Mouse (Mus musculus) limb, embryonic 14.5 days (tissue): Measurements from ENCODE around the gene Gm17728. TPM values are rescaled to one million over a fixed set of nuclear protein-coding genes. Genes with fewer than 3 reads are reported as not detected.
"Not testable (repeated sequence)": the region's sequence is repeated elsewhere in the genome, so short reads cannot be mapped to it uniquely, and the experiment has no call there.

Experiments
- ATAC-seq: fragments of 200-750 bp; cut with Nextera tagmentation; 2 replicates; pipeline ENCODE4 v1.8.0; 2017; ENCODE audit warnings: low read depth, moderate number of reproducible peaks, moderate TSS enrichment; ENCODE audit not compliant: low FRiP score
- DNase-seq: peaks from one replicate; pipeline ENCODE4 v3.0.0-alpha.2; 2015; ENCODE audit warnings: low spot score
- H3K27ac ChIP-seq: fragments of 300-500 bp; sonication (generic); replicated peaks from 2 replicates; pipeline ENCODE4 v1.5.1; 2014; ENCODE audit warnings: low read depth, mild to moderate bottlenecking, low read length, moderate library complexity, mixed read lengths
- H3K27me3 ChIP-seq: fragments of 300-500 bp; sonication (generic); 2 replicates; pipeline ENCODE4 v1.6.1; 2014; ENCODE audit warnings: low read length, mixed read lengths; ENCODE audit not compliant: control insufficient read depth, insufficient read depth
- H3K36me3 ChIP-seq: fragments of 300-500 bp; sonication (generic); 2 replicates; pipeline ENCODE4 v1.6.1; 2014; ENCODE audit warnings: mild to moderate bottlenecking, low read length, moderate library complexity, mixed read lengths; ENCODE audit not compliant: control insufficient read depth, insufficient read depth
- H3K4me1 ChIP-seq: fragments of 300-500 bp; sonication (generic); 2 replicates; pipeline ENCODE4 v1.6.1; 2014; ENCODE audit warnings: antibody characterized with exemption, low read length, mixed read lengths; ENCODE audit not compliant: control insufficient read depth, insufficient read depth
- H3K4me2 ChIP-seq: fragments of 300-500 bp; sonication (generic); replicated peaks from 2 replicates; pipeline ENCODE4 v1.6.1; 2014; ENCODE audit warnings: low read depth, mild to moderate bottlenecking, low read length, moderate library complexity; ENCODE audit not compliant: severe bottlenecking
- H3K4me3 ChIP-seq: fragments of 300-500 bp; sonication (generic); replicated peaks from 2 replicates; pipeline ENCODE4 v1.5.1; 2014; ENCODE audit warnings: low read length
- H3K9ac ChIP-seq: fragments of 300-500 bp; sonication (generic); 2 replicates; pipeline ENCODE4 v1.6.1; 2014; ENCODE audit warnings: mild to moderate bottlenecking, low read depth, low read length, moderate library complexity; ENCODE audit not compliant: severe bottlenecking
- H3K9me3 ChIP-seq: fragments of 300-500 bp; sonication (generic); 2 replicates; pipeline ENCODE4 v1.6.1; 2016; ENCODE audit warnings: low read length; ENCODE audit not compliant: control insufficient read depth
- POLR2A ChIP-seq: fragments of 200-500 bp; IDR thresholded peaks from 2 replicates; pipeline ENCODE4 v1.8.0; 2012; ENCODE audit warnings: inconsistent platforms, mild to moderate bottlenecking, moderate library complexity, borderline replicate concordance; ENCODE audit not compliant: insufficient read depth, insufficient read length; ENCODE audit errors: extremely low read depth
- WGBS: fragments of 180-500 bp; shearing (Covaris S2); extraction: QIAGEN DNeasy Blood & Tissue Kit; methylation state at CpG from one replicate; pipeline ENCODE4 v1.1.7; 2014; 5-methylcytosine and 5-hydroxymethylcytosine counted together
- polyA plus RNA-seq, 2 experiments: library from polyadenylated mRNA; depleted of rRNA in 1 of 2; stranded (reverse) in 1 of 2; unstranded in 1 of 2; fragments of >200 nt; fragmentation: Nextera tagmentation in 1 of 2; extraction: Ambion mirVana in 1 of 2; gene quantifications; 2 replicates each; pipeline versions ENCODE4 v1.2.1 to v1.2.3; 2012 to 2014

Gene Gm17728
- polyA plus RNA-seq (2012; rRNA removed) (not detected in 2 replicates), polyA plus RNA-seq (2014; fragmentation: Nextera tagmentation; extraction: Ambion mirVana) (not detected in 2 replicates)

DNA sequence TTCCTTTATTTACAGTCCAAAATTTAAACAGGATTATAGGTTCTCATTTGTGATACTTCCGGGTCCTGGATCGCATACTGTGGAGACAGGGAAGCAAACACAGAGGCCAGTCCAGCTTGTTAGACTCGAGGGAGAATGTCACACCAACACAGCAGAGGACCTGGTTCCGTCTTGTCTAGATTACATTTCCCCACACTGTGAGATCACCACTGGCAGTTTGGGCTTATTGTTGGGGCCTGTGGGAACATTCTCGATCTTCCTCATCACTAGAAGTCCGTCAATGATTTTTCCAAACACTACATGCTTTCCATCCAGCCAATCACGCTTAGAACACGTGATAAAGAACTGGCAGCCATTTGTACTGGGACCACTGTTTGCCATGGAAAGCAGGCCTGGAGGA is at the start of gene Gm17728:
TSS of gene Gm17728 (plus strand) at position 301 of the 400 bp plus-strand sequence.
- H3K36me3 ChIP-seq, H3K27ac ChIP-seq, H3K4me2 ChIP-seq, H3K4me1 ChIP-seq, H3K9me3 ChIP-seq, H3K4me3 ChIP-seq, H3K27me3 ChIP-seq, DNase-seq, H3K9ac ChIP-seq, ATAC-seq: not testable (repeated sequence)
- WGBS = 90% methylated on average over 7 of the region's 8 CpGs

DNA sequence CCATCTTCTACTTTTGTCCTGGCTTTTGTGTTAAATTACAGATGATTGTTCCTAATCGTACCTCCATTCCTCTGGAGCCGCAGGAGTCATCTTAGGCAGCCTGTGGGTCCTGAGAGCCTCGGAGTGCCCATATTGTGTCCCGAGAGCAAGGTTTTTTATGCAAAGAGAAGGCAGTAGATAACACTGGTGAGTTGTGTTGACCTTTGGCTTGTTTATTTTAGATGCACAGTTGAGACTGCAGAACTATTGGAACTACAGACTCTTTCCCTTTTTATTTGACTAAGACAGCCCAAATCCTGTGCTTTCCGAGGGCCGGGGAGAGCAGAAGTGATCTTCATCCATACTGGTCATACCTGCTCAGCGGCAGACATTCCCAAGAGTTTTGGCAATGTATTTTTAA is 24.4 kb upstream of the Gm17728 start:
- Histone ChIP-seq H3K4me3 (no peak overlapping the region), H3K4me2 (no peak overlapping the region), H3K4me1 (no peaks in the 10 kb centered on the region), H3K9me3 (no peaks in the 10 kb centered on the region), H3K27me3 (no peaks in the 10 kb centered on the region), H3K36me3 (no peaks in the 10 kb centered on the region), H3K27ac (no peak overlapping the region), H3K9ac (no peak overlapping the region)
- ATAC-seq (no peak), DNase-seq (no peak)
- WGBS = 89% methylated on average over 7 of the region's 7 CpGs
- TF ChIP-seq POLR2A = no peak

DNA sequence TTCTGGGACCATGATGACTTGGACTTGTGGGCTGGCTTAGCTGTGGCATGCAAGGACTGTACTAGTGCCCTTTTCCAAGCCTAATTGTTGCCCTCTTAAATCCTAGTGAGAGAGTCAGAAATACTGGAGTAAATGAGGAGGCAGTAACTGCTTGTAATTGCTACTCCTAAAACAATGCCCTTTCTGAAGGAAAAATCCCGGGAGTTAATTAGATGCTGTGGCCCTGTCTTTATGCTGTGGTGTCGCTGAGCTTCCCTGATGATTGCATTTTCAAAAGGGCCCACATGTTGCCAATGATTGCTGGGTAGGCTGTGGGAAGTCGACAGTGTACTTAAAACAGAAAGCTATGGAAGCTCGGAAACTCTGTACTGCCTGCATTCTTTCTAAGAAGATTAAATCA is 23.3 kb upstream of the Gm17728 start:
- H3K4me2 ChIP-seq = no peak overlapping the region
- H3K9ac ChIP-seq = no peak overlapping the region
- ATAC-seq (no peak), DNase-seq (no peak)
- H3K9me3 ChIP-seq = no peaks in the 10 kb centered on the region
- H3K36me3 ChIP-seq = no peaks in the 10 kb centered on the region
- H3K4me1 ChIP-seq = no peaks in the 10 kb centered on the region
- no peak for TF ChIP-seq POLR2A
- H3K27me3 ChIP-seq = no peaks in the 10 kb centered on the region
- H3K4me3 ChIP-seq = no peak overlapping the region
- WGBS = 25% methylated on average over 4 of the region's 4 CpGs
- no peak overlapping the region for H3K27ac ChIP-seq

DNA sequence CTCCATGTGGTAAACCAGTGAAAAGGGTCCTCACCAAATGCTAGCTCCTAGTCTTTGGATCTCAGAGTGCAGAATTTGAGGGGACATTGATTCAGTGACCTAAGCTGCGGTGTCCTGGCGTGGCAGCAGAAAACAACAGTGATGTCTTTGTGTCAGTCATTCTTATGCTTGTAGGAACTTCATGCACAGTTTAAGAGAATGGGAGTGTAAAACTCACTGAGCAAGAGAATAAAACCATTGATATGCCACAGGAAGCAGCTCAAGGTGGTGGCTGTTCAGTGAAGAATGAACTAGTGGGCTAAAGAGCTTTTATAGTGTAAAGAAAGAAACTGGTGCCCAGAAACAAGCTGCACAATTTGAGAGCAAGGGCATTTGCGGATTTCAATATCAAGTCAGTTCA is 17.9 kb upstream of the Gm17728 start:
- ATAC-seq (no peak), DNase-seq (no peak)
- no peak overlapping the region for H3K4me3 ChIP-seq
- no peaks in the 10 kb centered on the region for H3K9me3 ChIP-seq
- H3K27me3 ChIP-seq = no peaks in the 10 kb centered on the region
- H3K4me2 ChIP-seq = no peak overlapping the region
- 89% methylated on average over 3 of the region's 3 CpGs for WGBS
- no peak for TF ChIP-seq POLR2A
- no peak overlapping the region for H3K9ac ChIP-seq
- H3K27ac ChIP-seq = no peak overlapping the region
- no peaks in the 10 kb centered on the region for H3K4me1 ChIP-seq
- no peaks in the 10 kb centered on the region for H3K36me3 ChIP-seq

DNA sequence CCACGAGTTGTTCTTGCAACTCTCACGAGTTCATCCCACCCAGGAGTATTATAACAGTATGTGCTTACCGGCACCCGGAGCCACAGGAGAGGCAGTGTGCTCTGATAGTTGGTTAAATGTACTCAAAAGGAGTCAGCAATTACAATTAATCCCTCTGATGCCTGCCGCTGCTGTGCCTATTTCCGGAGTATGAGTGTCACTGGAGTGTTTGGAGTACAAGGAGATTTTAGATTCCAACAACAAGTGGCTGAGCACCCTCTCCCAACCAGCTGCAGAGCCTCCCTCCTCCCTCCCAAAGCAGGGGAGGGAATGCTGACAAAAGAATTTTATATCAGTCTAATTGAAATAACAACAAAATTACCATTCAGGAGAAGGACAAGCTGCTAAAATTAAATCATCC is 14.2 kb upstream of the Gm17728 start:
- 60% methylated on average over 6 of the region's 6 CpGs for WGBS
- no peak for DNase-seq
- TF ChIP-seq POLR2A = no peak

DNA sequence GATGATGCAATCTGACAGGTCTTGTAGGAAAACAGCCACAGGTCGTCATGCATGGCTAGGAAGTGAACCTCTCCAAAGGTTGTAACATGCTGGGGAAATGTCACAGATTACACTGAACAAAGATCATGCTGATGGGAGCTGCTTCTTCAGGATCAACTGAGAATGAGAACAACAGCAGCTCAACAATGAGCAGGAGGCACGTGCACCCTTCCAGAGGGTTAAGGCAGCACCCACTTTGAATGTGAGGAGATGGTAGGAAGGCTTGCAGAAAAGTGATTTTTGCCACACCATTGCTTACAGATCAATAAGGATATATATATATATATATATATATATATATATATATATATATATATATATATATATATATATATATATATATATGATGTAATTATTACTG is 2.8 kb upstream of the Gm17728 start:
- DNase-seq (no peak), ATAC-seq (no peak)
- H3K36me3 ChIP-seq = no peaks in the 10 kb centered on the region
- no peaks in the 10 kb centered on the region for H3K27me3 ChIP-seq
- no peak overlapping the region for H3K4me2 ChIP-seq
- no peak overlapping the region for H3K9ac ChIP-seq
- no peak for TF ChIP-seq POLR2A
- H3K4me3 ChIP-seq = no peak overlapping the region
- 79% methylated on average over 2 of the region's 2 CpGs for WGBS
- H3K4me1 ChIP-seq = no peaks in the 10 kb centered on the region
- H3K9me3 ChIP-seq = no peaks in the 10 kb centered on the region
- H3K27ac ChIP-seq = no peak overlapping the region

More for the DNA sequence above, 14.2 kb upstream of the Gm17728 start:
- H3K27me3 ChIP-seq = no peaks in the 10 kb centered on the region
- no peak overlapping the region for H3K4me3 ChIP-seq
- H3K4me2 ChIP-seq = no peak overlapping the region
- H3K27ac ChIP-seq = no peak overlapping the region
- H3K36me3 ChIP-seq = no peaks in the 10 kb centered on the region
- no peaks in the 10 kb centered on the region for H3K4me1 ChIP-seq
- no peak overlapping the region for H3K9ac ChIP-seq
- no peaks in the 10 kb centered on the region for H3K9me3 ChIP-seq
- ATAC-seq = no peak
